Mouse (Mus musculus): Measurements from ENCODE around the gene Rpap2.

DNA sequence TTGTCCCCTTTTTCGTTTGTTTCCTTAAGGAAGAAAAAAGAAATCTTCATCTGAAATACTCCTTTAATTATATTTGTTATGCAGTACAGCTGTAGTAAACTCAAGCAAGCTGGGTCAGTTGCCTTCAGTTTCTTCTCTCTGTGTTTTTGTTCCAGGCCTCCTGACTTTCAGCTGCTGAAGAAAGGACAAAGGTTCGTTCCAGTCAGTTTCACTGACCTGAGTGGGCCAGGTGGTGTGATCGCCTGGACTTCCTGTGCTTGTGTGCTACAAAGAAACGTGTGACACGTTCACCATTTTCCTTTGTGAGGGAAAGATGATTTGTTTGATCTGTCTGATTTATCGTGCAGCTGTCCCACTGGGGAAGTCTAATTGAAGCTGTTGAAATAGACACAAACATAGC, 20.8 kb downstream of the Rpap2 start:
- no peak for TF ChIP-seq GATA1 (IDR thresholded peaks at IDR 0.05; ENCODE audit: borderline replicate concordance, low read length)
- no peak for TF ChIP-seq FLI1 (IDR thresholded peaks at IDR 0.05; ENCODE audit: low read length)

All from megakaryocyte, embryonic 14.5 days (primary cell).